Mouse (Mus musculus) testis, adult 2 months (tissue): ENCODE measurements around the gene Shank2.

Experiments used
- CTCF ChIP-seq: fragments of 200-500 bp; IDR thresholded peaks from 2 replicates; pipeline ENCODE4 v1.5.1; 2012; ENCODE audit warnings: low read depth, mild to moderate bottlenecking, inconsistent platforms, low read length, moderate library complexity; ENCODE audit not compliant: control insufficient read depth, insufficient read depth, insufficient replicate concordance
- POLR2A ChIP-seq: fragments of 200-500 bp; IDR thresholded peaks from 2 replicates; pipeline ENCODE4 v1.6.1; 2012; ENCODE audit warnings: low read depth, mild to moderate bottlenecking, inconsistent platforms, low read length, moderate library complexity; ENCODE audit not compliant: control insufficient read depth

DNA sequence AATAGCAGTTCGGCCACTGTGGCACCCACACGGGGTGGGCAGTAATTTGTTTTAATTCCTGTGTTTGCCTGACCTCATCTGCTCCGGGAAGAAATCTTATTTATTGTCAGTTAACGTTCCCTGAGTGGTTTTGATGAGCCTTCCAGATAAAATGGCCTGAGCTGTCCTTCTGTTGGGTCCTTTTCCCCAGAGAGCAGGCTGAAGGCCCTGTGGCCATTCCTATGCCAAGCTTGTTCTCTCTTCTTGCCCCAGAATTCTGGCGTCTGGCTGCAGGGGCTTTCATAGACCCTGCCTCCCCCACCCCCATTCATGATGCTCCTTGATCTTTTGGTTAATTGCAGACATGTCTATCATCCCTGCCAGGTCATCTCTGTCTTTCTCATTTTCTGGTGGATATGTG, 300.8 kb downstream of the Shank2 start:
- no peak for TF ChIP-seq CTCF
- TF ChIP-seq POLR2A: no peak
